Mouse (Mus musculus) C2C12 (cell line): ENCODE results near the gene Ippk. TPM values are rescaled to one million over a fixed set of nuclear protein-coding genes. Genes with fewer than 3 reads are reported as not detected.

ENCODE experiments used
- H3K27me3 ChIP-seq: one replicate; pipeline ENCODE4 v1.6.1; 2011; ENCODE audit not compliant: control insufficient read depth, insufficient read depth, insufficient read length
- H3K36me3 ChIP-seq: one replicate; pipeline ENCODE4 v1.6.1; 2011; ENCODE audit not compliant: control insufficient read depth, insufficient read depth
- H3K4me3 ChIP-seq: one replicate; pipeline ENCODE4 v1.5.1; 2011; ENCODE audit warnings: mild to moderate bottlenecking, control low read depth; ENCODE audit not compliant: poor library complexity, insufficient read depth, severe bottlenecking
- H3K79me2 ChIP-seq: one replicate; pipeline ENCODE4 v1.6.1; 2011; ENCODE audit not compliant: control insufficient read depth, insufficient read depth
- H3K79me3 ChIP-seq: one replicate; pipeline ENCODE4 v1.6.1; 2011; ENCODE audit warnings: low read depth, control low read depth
- H3ac ChIP-seq: one replicate; pipeline ENCODE3; 2011; ENCODE audit warnings: low read depth; ENCODE audit not compliant: control insufficient read depth, insufficient read length
- CEBPB ChIP-seq: IDR thresholded peaks from one replicate; pipeline ENCODE4 v1.6.1; 2011; ENCODE audit warnings: low read depth, mild to moderate bottlenecking, control low read depth, moderate library complexity
- CTCF ChIP-seq: IDR thresholded peaks from one replicate; pipeline ENCODE4 v1.5.1; 2011; ENCODE audit not compliant: control insufficient read depth, insufficient read depth, insufficient read length
- FOSL1 ChIP-seq: IDR thresholded peaks from one replicate; pipeline ENCODE4 v1.8.0; 2011; ENCODE audit warnings: mild to moderate bottlenecking, low read length; ENCODE audit not compliant: poor library complexity, insufficient read depth, severe bottlenecking
- MAX ChIP-seq: IDR thresholded peaks from one replicate; pipeline ENCODE4 v1.6.1; 2011; ENCODE audit warnings: mild to moderate bottlenecking, control low read depth
- MYOD1 ChIP-seq: IDR thresholded peaks from one replicate; pipeline ENCODE4 v1.6.1; 2011; ENCODE audit warnings: low read depth; ENCODE audit not compliant: control insufficient read depth, insufficient read length
- MYOG ChIP-seq: IDR thresholded peaks from one replicate; pipeline ENCODE4 v1.6.1; 2011; ENCODE audit not compliant: control insufficient read depth, insufficient read length; ENCODE audit errors: extremely low read depth
- USF1 ChIP-seq: IDR thresholded peaks from one replicate; pipeline ENCODE4 v1.6.1; 2011; ENCODE audit warnings: low read depth, mild to moderate bottlenecking, control low read depth, moderate library complexity
- polyA plus RNA-seq: library from polyadenylated mRNA; unstranded; fragments of >200 nt; fragmentation: generic; extraction: Trizol; gene quantifications from one replicate; pipeline ENCODE4 v1.2.1, GENCODE M21; 2012; ENCODE audit warnings: missing spikeins

The Ippk gene
- polyA plus RNA-seq, 1 experiment, result 5.4 TPM

DNA sequence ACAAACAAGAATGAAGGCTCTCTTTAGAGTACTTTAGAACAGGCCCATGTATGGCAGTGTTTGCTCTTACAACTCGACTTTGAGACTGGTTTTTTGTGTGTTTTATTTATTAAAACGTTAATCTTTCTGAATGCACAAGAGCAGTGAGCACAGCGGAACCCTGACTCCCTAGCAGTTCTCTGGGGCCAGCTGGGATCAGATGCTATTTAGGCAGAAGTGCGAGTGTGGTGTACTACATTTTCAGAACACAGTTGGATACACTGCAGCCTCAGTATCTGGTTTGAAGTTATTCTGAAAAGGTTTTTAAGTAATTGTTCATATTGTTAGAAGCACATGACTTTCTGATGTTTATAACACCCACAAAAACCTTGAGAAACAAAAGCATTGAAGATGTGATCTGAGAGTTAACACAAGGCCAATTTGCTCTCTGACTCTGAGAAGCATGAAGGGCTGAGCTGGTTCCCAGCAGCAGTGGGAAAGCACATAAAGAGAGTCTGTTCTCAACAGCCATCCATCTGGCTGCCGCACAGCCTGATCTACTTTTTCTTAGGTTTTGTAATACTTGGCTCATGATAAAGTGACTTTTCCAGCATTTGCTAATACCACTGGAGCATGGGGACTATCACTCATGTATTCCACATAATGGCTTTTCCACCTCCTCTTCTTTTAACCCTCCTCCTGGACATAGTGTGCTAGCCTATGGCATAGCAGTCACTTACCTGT is 39.8 kb downstream of the Ippk start:
- H3ac ChIP-seq, result no peak overlapping the region
- H3K36me3 ChIP-seq, result peaks cover 61% of the 10 kb centered on the region
- no peak for TF ChIP-seq USF1
- no peak for TF ChIP-seq FOSL1
- no peak for TF ChIP-seq CTCF

DNA sequence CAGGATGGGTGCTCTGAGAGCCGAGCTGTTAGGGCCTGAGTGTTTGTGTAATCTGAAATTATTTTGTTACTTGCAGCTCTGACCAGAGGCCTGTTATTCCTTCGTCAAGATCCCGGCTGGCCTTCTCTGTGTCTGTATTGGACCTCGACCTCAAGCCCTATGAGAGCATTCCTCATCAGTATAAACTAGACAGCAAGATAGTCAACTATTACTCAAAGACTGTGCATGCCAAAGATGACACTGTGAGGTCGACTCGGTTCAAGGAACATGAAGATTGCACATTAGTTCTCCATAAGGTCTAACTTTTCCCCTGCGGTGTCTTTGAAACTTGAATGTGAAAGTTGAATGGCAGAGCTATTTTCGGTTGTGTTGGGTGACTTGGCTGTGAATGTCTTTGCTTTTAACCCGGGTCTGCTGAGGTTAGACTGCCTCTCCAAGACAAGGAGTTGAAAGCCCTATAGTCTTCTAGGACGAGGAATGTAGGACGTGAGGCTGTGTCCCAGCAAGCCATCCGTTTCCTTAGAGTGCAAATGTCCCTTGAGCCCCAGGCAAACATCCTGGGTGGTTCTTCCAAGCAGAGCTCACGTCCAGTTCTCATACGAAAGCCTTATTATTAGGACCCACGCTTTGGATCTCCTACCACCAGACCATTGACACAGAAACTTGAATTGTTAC is 40.5 kb downstream of the Ippk start:
- H3K27me3 ChIP-seq, result no peaks in the 10 kb centered on the region
- TF ChIP-seq CEBPB (no peak), USF1 (no peak), MYOD1 (no peak), MYOG (no peak), FOSL1 (no peak)
- H3K79me3 ChIP-seq, result no peaks in the 10 kb centered on the region
- no peaks in the 10 kb centered on the region for H3K79me2 ChIP-seq
- peaks cover 61% of the 10 kb centered on the region for H3K36me3 ChIP-seq
- H3ac ChIP-seq, result no peak overlapping the region
- no peak overlapping the region for H3K4me3 ChIP-seq

More for the DNA sequence above, 39.8 kb downstream of the Ippk start:
- Histone ChIP-seq H3K27me3 (no peaks in the 10 kb centered on the region), H3K79me3 (no peaks in the 10 kb centered on the region), H3K4me3 (no peak overlapping the region), H3K79me2 (no peaks in the 10 kb centered on the region)

DNA sequence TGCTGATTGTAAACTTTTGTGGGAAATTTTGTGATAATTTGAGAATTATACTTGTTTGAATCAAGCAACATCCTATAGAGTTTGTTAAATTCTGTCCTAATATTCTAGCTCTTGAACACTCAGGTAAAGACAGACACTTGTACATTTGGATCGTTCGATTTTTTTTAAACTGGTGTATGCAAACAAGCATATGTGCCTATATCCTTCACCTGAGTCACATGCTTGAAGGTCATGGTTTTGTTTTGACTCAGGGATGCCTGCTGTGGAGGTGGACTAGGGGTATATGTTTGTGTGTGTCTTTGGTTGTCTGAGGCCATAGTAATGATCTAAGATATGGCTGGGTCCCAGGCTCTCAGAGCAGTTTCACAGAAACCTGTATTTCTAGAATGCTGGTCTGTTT is 41.9 kb downstream of the Ippk start:
- H3K79me2 ChIP-seq, result no peaks in the 10 kb centered on the region
- H3K79me3 ChIP-seq, result no peaks in the 10 kb centered on the region
- TF ChIP-seq FOSL1, result no peak
- H3K27me3 ChIP-seq, result no peaks in the 10 kb centered on the region
- no peak overlapping the region for H3ac ChIP-seq
- H3K36me3 ChIP-seq, result peaks cover 52% of the 10 kb centered on the region
- H3K4me3 ChIP-seq, result no peak overlapping the region

- Histone ChIP-seq H3K79me2 (no peaks in the 10 kb centered on the region), H3K4me3 (no peak overlapping the region), H3K36me3 (peaks cover 33% of the 10 kb centered on the region), H3K27me3 (no peaks in the 10 kb centered on the region), H3K79me3 (no peaks in the 10 kb centered on the region), H3ac (no peak overlapping the region)
- TF ChIP-seq MAX, result no peak
- no peak for TF ChIP-seq CEBPB
- no peak for TF ChIP-seq FOSL1
- TF ChIP-seq USF1, result no peak
These were observed 44.8 kb downstream of the Ippk start for GRCm38 (mm10) chr13:49465875-49466274.

DNA sequence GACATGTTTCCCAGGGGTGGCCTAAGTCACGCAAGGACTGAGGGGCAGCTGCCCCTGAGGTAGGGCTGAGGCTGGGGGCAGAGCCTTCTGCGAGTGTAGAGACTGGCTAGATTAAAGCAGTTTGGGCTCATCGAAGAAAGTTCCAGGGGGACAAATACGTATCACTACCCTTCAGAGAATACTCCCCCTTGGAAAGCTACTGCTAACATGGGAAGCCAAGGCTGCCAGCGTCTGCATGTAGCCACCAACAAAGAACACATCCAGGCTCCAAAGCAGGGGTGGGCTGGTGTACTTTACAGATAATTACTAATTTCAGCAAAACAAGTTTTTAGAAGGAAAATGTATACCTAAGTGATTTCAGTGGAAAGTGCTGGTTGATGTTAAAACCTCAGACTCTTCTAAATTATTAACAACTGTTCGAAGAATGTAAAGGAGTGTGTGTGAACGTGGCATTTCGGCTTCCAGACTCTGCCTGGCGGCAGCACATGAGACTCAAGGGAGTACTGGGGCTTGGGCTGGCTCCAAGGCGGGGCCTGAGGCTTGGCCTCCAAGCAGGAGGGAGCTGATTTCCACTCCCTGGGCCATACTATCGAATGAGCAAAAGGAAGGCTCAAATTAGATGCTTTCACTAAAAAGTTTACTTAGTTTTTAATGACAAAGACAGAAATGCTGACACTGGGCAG is 45.5 kb downstream of the Ippk start:
- Histone ChIP-seq H3K4me3 (no peak overlapping the region), H3K79me3 (no peaks in the 10 kb centered on the region), H3K36me3 (peaks cover 27% of the 10 kb centered on the region), H3ac (no peak overlapping the region), H3K27me3 (no peaks in the 10 kb centered on the region), H3K79me2 (no peaks in the 10 kb centered on the region)
- TF ChIP-seq MYOG, result no peak
- TF ChIP-seq MYOD1, result no peak
- no peak for TF ChIP-seq CTCF
- TF ChIP-seq FOSL1, result no peak
- TF ChIP-seq MAX, result no peak
- no peak for TF ChIP-seq USF1
- TF ChIP-seq CEBPB, result no peak

GRCm38 (mm10) chr13:49467585-49467984 is 46.5 kb downstream of the Ippk start:
- Histone ChIP-seq H3K79me2 (no peaks in the 10 kb centered on the region), H3K79me3 (no peaks in the 10 kb centered on the region), H3K27me3 (no peaks in the 10 kb centered on the region), H3K4me3 (no peak overlapping the region), H3ac (no peak overlapping the region), H3K36me3 (peaks cover 19% of the 10 kb centered on the region)
- TF ChIP-seq CEBPB (no peak), FOSL1 (no peak), MAX (no peak), MYOD1 (no peak)
